Mouse (Mus musculus) kidney, adult 2 months (tissue): ENCODE data around the gene Slc25a40.

ENCODE experiments used
- CTCF ChIP-seq: fragments of 200-500 bp; conservative IDR thresholded peaks from 2 replicates; pipeline ENCODE4 v1.5.1; 2011; ENCODE audit warnings: low read depth, mild to moderate bottlenecking, control low read depth, low read length, moderate library complexity, mixed read lengths; ENCODE audit not compliant: insufficient read depth, insufficient read length
- POLR2A ChIP-seq: fragments of 200-500 bp; IDR thresholded peaks from one replicate; pipeline ENCODE4 v1.6.1; 2011; ENCODE audit warnings: low read depth, low read length, control low read depth

DNA sequence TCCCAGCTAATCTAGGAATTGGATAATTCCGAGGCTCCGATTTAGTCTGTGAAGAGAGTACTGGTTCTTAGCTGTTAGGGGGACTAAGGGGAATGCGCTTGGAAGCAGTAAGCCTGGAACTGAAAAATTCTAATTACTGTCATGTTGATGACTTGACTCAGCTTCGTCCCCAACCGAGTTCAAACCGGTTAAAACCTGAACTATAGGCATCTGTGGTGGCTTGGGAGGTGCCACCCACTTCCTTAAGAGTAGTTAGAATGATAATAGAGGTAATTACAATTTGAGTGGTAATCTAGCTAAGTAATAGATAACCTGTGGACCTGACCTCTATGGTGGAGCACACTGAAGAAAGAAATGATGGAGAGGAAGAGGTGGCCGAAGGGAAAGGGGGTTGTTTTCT lies 1.5 kb downstream of the Slc25a40 start:
- TF ChIP-seq CTCF (no peak), POLR2A (no peak)
